Mouse (Mus musculus) T-helper 1 cell (primary cell): ENCODE results near the gene Bcl11a.

ENCODE experiments used
- in situ Hi-C: fragments of 300-600 bp; cut with MboI, MseI; formaldehyde crosslinking; loops from one replicate; pipeline ENCODE4 v1.15.1; 2025; ENCODE audit warnings: high pct_unique_total_duplicates

Gene Bcl11a

DNA sequence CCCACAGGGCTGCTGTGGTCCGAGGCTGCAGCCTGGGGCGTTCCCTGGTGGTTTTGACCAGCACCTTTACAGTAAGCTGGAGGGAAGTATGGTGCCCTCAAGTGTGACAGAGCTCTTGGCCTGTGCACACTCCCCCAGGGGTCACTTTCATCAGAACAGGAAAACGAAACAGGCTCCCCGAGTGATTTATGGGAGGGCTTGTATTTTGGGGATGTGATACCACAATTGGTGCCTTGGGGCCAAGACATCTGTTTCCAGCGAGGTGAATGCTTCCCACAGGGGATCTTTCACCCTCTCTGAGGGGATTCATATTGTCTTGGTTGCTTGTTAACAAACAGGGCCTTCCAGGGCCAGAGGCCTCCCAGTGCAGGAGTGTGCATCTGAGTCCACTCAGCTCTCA is 122.5 kb downstream of the Bcl11a start:
- in situ Hi-C loops = no loop called here

DNA sequence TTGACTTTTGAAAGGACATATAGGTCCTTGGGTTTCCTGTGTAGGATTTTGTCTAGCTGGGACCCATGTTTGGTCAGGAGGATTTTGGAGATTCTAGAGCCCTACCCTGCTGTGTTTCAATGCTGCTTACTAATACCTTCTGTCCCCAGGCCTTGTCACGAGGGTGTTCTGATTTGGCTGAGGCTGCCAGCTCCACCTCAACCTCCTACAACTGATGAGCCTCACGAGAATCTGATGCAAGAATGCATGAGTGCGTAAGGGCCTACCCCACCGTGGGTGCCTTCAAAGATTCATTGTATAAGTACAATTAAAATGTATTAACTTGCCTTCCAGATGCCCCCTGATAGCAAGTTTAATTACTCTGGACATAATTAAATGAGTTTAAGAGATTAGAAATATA is 123.4 kb downstream of the Bcl11a start:
- in situ Hi-C loops = no loop called here

DNA sequence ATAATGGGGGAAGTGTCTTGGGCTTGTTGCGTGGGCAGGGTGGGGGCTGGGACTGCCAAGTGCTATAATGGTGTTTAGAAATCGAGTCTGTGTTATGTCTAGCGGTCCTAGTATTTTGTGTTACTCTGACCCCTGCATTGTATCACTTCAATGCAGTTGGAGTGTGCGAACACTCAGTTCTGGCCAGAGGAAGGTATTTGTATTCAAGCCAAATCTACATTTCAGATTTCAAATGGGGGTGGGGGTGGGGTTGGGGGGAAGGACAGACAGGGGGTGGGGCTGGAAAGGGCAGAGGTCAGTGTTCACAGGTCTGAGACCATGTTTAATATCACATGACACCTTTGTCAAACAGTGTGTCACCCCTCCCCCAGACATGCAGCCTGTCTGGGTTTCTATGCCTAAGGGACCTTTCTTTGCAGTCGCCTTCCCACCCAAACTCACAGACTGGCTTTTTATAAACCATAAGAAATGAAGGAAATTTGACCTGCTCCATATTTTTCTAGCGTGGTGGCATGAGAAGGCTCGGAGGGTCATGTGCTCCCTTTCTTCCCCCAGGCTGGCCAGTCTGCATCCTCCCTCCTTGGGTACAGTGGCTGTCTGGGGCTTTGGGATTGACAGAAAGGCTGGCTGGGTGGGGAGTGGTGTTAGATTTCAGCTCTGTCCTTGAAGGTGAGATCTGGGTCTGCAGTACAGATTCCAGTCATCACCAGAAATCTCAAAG is 124.9 kb downstream of the Bcl11a start:
- in situ Hi-C loops = no loop called here

DNA sequence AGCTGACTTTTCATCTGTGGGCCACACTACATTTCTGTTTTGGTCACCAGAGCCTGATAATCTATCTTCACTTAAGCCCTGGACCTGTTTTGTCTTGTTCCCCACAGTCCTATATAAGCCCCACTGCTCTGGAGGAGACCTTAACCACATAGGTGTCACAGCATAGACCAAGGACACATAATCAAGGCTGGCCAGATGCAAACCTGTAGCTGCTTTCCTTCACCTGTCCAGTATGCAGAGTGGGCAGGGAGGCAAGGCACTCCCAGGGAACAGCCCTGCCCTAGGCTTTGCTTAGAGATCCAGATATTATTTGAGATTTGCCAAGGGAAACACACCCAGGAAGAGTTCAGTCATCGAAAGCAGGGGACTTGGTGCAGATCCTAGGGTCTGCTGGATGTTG is 125.6 kb downstream of the Bcl11a start:
- in situ Hi-C loops = no loop called here

DNA sequence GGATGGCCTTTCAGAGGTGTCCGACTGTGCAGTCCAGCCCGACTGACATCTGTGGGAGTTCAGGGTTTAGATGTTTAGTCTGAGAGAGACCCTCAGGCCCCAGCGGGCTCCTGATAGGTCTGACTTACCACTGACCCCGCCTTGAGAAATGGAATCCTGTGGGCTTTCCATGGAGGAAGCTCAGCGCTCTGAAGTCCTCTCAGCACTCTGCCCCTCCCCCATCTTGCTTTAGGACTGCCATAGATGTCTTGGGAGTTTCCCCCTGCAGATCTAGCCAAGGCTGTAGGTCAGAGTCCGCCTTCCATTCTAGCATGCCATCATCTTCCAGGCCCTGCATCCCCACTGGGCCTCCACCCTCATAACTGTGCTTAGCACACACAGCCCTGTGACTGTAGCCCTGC is 131.1 kb downstream of the Bcl11a start:
- in situ Hi-C loops = no loop called here

DNA sequence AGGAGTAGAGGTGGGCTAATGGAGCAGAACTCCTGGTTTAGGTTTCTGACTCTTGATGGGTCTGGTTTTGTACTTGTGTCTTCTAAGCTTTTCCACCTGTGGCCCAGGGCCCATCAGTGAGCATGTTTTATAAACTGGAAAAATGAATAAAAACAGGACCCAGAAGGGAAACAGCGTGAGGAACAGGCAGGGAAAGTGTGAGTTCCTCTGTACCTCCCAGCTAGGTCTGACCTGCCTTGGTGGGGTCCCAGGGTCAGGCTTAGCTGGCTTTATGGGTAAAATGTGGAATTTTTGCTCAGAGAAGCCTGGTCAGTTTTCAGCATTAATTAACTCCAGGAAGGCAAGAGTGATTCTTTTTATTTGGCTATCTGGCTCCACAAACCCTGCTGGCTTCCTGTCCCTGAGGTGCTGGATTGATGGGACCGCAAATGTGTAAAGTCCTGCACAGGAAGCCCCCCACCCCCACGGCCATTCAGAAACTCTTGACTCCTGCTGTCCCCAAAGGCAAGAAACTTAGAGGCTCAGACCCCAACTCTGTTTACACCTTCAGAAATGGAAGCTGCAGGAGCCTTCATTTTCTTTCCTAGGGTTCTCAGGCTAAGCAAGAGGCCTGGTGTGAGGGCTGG is 136.8 kb downstream of the Bcl11a start:
- in situ Hi-C loops = no loop called here

DNA sequence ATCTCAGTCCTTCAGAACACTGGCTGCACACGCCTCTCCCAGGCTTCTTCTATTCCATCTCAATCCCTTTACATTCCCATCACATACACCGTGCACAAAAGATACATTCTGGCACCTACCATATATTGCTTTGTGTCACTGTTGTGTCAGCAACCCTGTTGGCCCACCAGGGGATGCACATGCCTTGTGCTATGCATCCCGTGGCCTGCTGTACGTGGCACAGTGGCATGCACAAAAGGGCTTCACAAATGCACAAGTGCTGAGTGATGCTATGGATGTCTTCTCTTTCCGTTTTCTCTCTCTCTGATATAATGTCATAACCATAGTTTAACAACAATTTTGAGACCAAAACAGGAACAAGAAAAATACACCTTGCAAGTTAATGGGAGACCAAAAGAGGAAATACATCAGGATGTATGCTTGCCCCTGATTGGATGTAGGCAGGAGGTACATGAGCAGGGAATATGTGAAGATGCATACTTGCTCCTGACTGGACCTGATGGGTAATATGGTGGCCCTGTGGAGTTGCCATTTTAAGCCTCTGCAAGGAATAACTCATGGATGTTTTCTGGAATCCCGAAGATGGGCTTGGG is 140.0 kb downstream of the Bcl11a start:
- in situ Hi-C loops = no loop called here

DNA sequence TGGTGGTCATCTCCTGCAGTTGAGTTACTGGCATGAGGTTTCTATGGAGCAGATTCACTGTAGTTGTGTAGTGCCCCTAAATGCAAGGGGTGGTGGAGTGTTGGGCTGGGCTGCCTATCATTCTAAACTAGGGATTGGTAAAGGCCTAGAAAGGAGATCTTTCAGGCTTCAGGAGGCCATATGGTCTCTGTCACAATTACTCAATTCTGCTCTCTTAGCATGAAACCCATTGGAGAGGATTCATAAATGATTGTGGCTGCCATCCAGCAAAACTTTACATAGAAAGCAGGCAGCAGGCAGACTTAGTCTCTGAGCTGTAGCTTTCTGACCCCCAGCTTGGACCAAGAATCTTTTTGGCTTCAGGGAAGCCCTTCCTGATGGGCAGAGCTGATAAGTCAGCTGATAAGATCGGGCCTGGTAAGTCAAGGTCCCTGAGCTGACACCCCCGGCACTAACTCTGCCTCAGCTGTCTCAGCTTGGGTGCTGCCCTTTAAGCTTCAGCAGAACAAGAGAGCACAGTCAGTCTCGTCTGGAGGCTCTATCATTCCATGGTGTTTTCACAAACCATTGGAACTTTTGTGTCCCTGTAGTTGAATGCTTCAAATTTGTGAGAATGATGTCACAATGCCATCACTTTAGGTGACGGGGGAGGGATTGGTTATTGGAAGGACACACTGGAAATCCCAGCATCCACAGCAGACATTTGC is 143.9 kb downstream of the Bcl11a start:
- in situ Hi-C loops = no loop called here
